Mouse (Mus musculus): ENCODE results near the gene Insyn1. TPM values are rescaled to one million over a fixed set of nuclear protein-coding genes. Genes with fewer than 3 reads are reported as not detected.

The Insyn1 gene
- polyA plus RNA-seq, 1 experiment, result not detected

GRCm38 (mm10) chr9:58535447-58536134, 47.2 kb downstream of the Insyn1 start:
- H3K4me1 ChIP-seq (ENCODE audit: control insufficient read depth, insufficient read depth, low read length), result peaks cover 12% of the 10 kb centered on the region
- H3K4me3 ChIP-seq (ENCODE audit: insufficient read depth, low read depth, low read length), result no peak overlapping the region
- 73% methylated on average over 20 of the region's 20 CpGs for WGBS
- peak; percentile 59 for TF ChIP-seq CTCF (IDR thresholded peaks at IDR 0.05; ENCODE audit: insufficient read depth, low read depth, low read length)
- TF ChIP-seq POLR2A (IDR thresholded peaks at IDR 0.05; ENCODE audit: insufficient read depth, low read depth, low read length), result no peak
- no peak overlapping the region for H3K27ac ChIP-seq (ENCODE audit: insufficient read depth, low read depth, low read length)

- H3K27ac ChIP-seq (ENCODE audit: insufficient read depth, low read depth, low read length), result no peak overlapping the region
- 60% methylated on average over 3 of the region's 3 CpGs for WGBS
- H3K4me1 ChIP-seq (ENCODE audit: control insufficient read depth, insufficient read depth, low read length), result peaks cover 18% of the 10 kb centered on the region
- H3K4me3 ChIP-seq (ENCODE audit: insufficient read depth, low read depth, low read length), result no peak overlapping the region
- TF ChIP-seq POLR2A (IDR thresholded peaks at IDR 0.05; ENCODE audit: insufficient read depth, low read depth, low read length) (no peak), CTCF (IDR thresholded peaks at IDR 0.05; ENCODE audit: insufficient read depth, low read depth, low read length) (no peak)
These were observed 49.4 kb downstream of the Insyn1 start for GRCm38 (mm10) chr9:58537774-58538173.

GRCm38 (mm10) chr9:58539886-58540285, 51.5 kb downstream of the Insyn1 start:
- Histone ChIP-seq H3K27ac (ENCODE audit: insufficient read depth, low read depth, low read length) (no peak overlapping the region), H3K4me3 (ENCODE audit: insufficient read depth, low read depth, low read length) (no peak overlapping the region), H3K4me1 (ENCODE audit: control insufficient read depth, insufficient read depth, low read length) (peaks cover 20% of the 10 kb centered on the region)
- no peak for TF ChIP-seq CTCF (IDR thresholded peaks at IDR 0.05; ENCODE audit: insufficient read depth, low read depth, low read length)
- no peak for TF ChIP-seq POLR2A (IDR thresholded peaks at IDR 0.05; ENCODE audit: insufficient read depth, low read depth, low read length)
- WGBS, result 48% methylated on average over 5 of the region's 5 CpGs

GRCm38 (mm10) chr9:58541895-58542338, 53.5 kb downstream of the Insyn1 start:
- TF ChIP-seq POLR2A (IDR thresholded peaks at IDR 0.05; ENCODE audit: insufficient read depth, low read depth, low read length) (no peak), CTCF (IDR thresholded peaks at IDR 0.05; ENCODE audit: insufficient read depth, low read depth, low read length) (no peak)
- 15% methylated on average over 6 of the region's 6 CpGs for WGBS
- Histone ChIP-seq H3K4me3 (ENCODE audit: insufficient read depth, low read depth, low read length) (no peak overlapping the region), H3K4me1 (ENCODE audit: control insufficient read depth, insufficient read depth, low read length) (peaks cover 24% of the 10 kb centered on the region), H3K27ac (ENCODE audit: insufficient read depth, low read depth, low read length) (no peak overlapping the region)

GRCm38 (mm10) chr9:58544879-58545324, 56.5 kb downstream of the Insyn1 start:
- Histone ChIP-seq H3K27ac (ENCODE audit: insufficient read depth, low read depth, low read length) (peak overlapping the region; percentile 91), H3K4me1 (ENCODE audit: control insufficient read depth, insufficient read depth, low read length) (peaks cover 39% of the 10 kb centered on the region), H3K4me3 (ENCODE audit: insufficient read depth, low read depth, low read length) (peak overlapping the region; percentile 34)
- WGBS, result 13% methylated on average over 4 of the region's 4 CpGs
- TF ChIP-seq POLR2A (IDR thresholded peaks at IDR 0.05; ENCODE audit: insufficient read depth, low read depth, low read length) (no peak), CTCF (IDR thresholded peaks at IDR 0.05; ENCODE audit: insufficient read depth, low read depth, low read length) (no peak)

- Histone ChIP-seq H3K4me3 (ENCODE audit: insufficient read depth, low read depth, low read length) (no peak overlapping the region), H3K4me1 (ENCODE audit: control insufficient read depth, insufficient read depth, low read length) (peaks cover 39% of the 10 kb centered on the region), H3K27ac (ENCODE audit: insufficient read depth, low read depth, low read length) (peak overlapping the region; percentile 91)
- WGBS, result 34% methylated on average over 6 of the region's 6 CpGs
- TF ChIP-seq POLR2A (IDR thresholded peaks at IDR 0.05; ENCODE audit: insufficient read depth, low read depth, low read length) (no peak), CTCF (IDR thresholded peaks at IDR 0.05; ENCODE audit: insufficient read depth, low read depth, low read length) (no peak)
These were observed 57.0 kb downstream of the Insyn1 start for GRCm38 (mm10) chr9:58545428-58545827.

- H3K4me3 ChIP-seq (ENCODE audit: insufficient read depth, low read depth, low read length), result no peak overlapping the region
- TF ChIP-seq CTCF (IDR thresholded peaks at IDR 0.05; ENCODE audit: insufficient read depth, low read depth, low read length) (no peak), POLR2A (IDR thresholded peaks at IDR 0.05; ENCODE audit: insufficient read depth, low read depth, low read length) (0 out of 2 replicates have a peak, but pooled peaks have one; percentile 12)
- H3K27ac ChIP-seq (ENCODE audit: insufficient read depth, low read depth, low read length), result peak overlapping the region; percentile 51
- H3K4me1 ChIP-seq (ENCODE audit: control insufficient read depth, insufficient read depth, low read length), result peaks cover 42% of the 10 kb centered on the region
- WGBS, result 42% methylated on average over 11 of the region's 11 CpGs
These were observed 58.4 kb downstream of the Insyn1 start for GRCm38 (mm10) chr9:58546630-58547360.

- H3K4me1 ChIP-seq (ENCODE audit: control insufficient read depth, insufficient read depth, low read length), result peaks cover 42% of the 10 kb centered on the region
- no peak overlapping the region for H3K4me3 ChIP-seq (ENCODE audit: insufficient read depth, low read depth, low read length)
- 39% methylated on average over 4 of the region's 4 CpGs for WGBS
- TF ChIP-seq CTCF (IDR thresholded peaks at IDR 0.05; ENCODE audit: insufficient read depth, low read depth, low read length) (no peak), POLR2A (IDR thresholded peaks at IDR 0.05; ENCODE audit: insufficient read depth, low read depth, low read length) (no peak)
- H3K27ac ChIP-seq (ENCODE audit: insufficient read depth, low read depth, low read length), result peak overlapping the region; percentile 66
These were observed 60.5 kb downstream of the Insyn1 start for GRCm38 (mm10) chr9:58548897-58549296.

Other genes with a start within 250 kb of the Insyn1 start
- gene Pml, start 238.8 kb upstream of the Insyn1 start, polyA plus RNA-seq (2012; ENCODE audit: insufficient read depth, insufficient read length, low replicate concordance, missing spikeins), result not detected in 2 replicates
- gene Stoml1, start 235.4 kb upstream of the Insyn1 start, polyA plus RNA-seq (2012; ENCODE audit: insufficient read depth, insufficient read length, low replicate concordance, missing spikeins), result not detected in 2 replicates
- gene Loxl1, start 175.4 kb upstream of the Insyn1 start, polyA plus RNA-seq (2012; ENCODE audit: insufficient read depth, insufficient read length, low replicate concordance, missing spikeins), result not detected in 2 replicates
- gene Tbc1d21, start 118.1 kb upstream of the Insyn1 start, polyA plus RNA-seq (2012; ENCODE audit: insufficient read depth, insufficient read length, low replicate concordance, missing spikeins), result not detected in 2 replicates
- not detected in 2 replicates for gene Cd276, start 66.8 kb downstream of the Insyn1 start, polyA plus RNA-seq (2012; ENCODE audit: insufficient read depth, insufficient read length, low replicate concordance, missing spikeins)
- gene Nptn, start 93.6 kb downstream of the Insyn1 start, polyA plus RNA-seq (2012; ENCODE audit: insufficient read depth, insufficient read length, low replicate concordance, missing spikeins), result 425 and 1,354 TPM in 2 replicates

Data from olfactory bulb, adult 2 months (tissue).